Mouse (Mus musculus) embryonic facial prominence, embryonic 12.5 days (tissue): Measurements from ENCODE around the gene Strn3. TPM values are rescaled to one million over a fixed set of nuclear protein-coding genes. Genes with fewer than 3 reads are reported as not detected.

Experiments used
- polyA plus RNA-seq: library from polyadenylated mRNA; unstranded; fragments of >200 nt; fragmentation: Nextera tagmentation; extraction: Ambion mirVana; gene quantifications from 2 replicates; pipeline ENCODE4 v1.2.1, GENCODE M21; 2016

The Strn3 gene
- polyA plus RNA-seq, 1 experiment from 2014 or later: 68.4 TPM

Other genes starting within 250 kb of the Strn3 start
- 4.1 and 4.6 TPM in 2 replicates for gene Coch, start 98.6 kb downstream of the Strn3 start, polyA plus RNA-seq
- gene Ap4s1, start 864 bp downstream of the Strn3 start, polyA plus RNA-seq: 34.7 and 38.1 TPM in 2 replicates
- 43.1 and 44.6 TPM in 2 replicates for gene Hectd1, start 137.6 kb upstream of the Strn3 start, polyA plus RNA-seq